Mouse (Mus musculus) brown adipose tissue, adult 24 weeks (tissue): Measurements from ENCODE around the gene Mmp1b. TPM values are rescaled to one million over a fixed set of nuclear protein-coding genes. Genes with fewer than 3 reads are reported as not detected.
"Not testable (repeated sequence)": the region's sequence is repeated elsewhere in the genome, so short reads cannot be mapped to it uniquely, and the experiment has no call there.

Experiments used
- H3K27ac ChIP-seq: fragments of 200-500 bp; replicated peaks from 2 replicates; pipeline ENCODE4 v1.5.1; 2012; ENCODE audit warnings: low read depth, mild to moderate bottlenecking, low read length
- H3K4me1 ChIP-seq: fragments of 200-500 bp; 2 replicates; pipeline ENCODE4 v1.6.1; 2012; ENCODE audit warnings: low read length, mixed read lengths; ENCODE audit not compliant: control insufficient read depth, insufficient read depth, insufficient read length
- H3K4me3 ChIP-seq: fragments of 200-500 bp; 2 replicates; pipeline ENCODE4 v1.5.1; 2012; ENCODE audit warnings: low read depth, mild to moderate bottlenecking, low read length, moderate library complexity; ENCODE audit not compliant: insufficient read depth
- polyA plus RNA-seq: library from polyadenylated mRNA; stranded (reverse); fragments of >200 nt; gene quantifications from 2 replicates; pipeline ENCODE4 v1.2.4, GENCODE M21; 2012; ENCODE audit not compliant: missing spikeins, insufficient read depth, insufficient read length

Mmp1b gene
- not detected in 2 replicates for polyA plus RNA-seq

GRCm38 (mm10) chr9:7387947-7388346 is at the start of gene Mmp1b:
TSS of gene Mmp1b (minus strand) at chr9:7388047.
- no peak within 1 kb of the TSS for H3K27ac ChIP-seq
- no peaks in the 10 kb centered on the region for H3K4me1 ChIP-seq

GRCm38 (mm10) chr9:7396556-7396955 is 8.7 kb upstream of the Mmp1b start:
- not testable (repeated sequence) for H3K4me1 ChIP-seq, H3K4me3 ChIP-seq, H3K27ac ChIP-seq

More at GRCm38 (mm10) chr9:7387947-7388346, at the start of gene Mmp1b:
- no peak within 1 kb of the TSS for H3K4me3 ChIP-seq

- H3K4me1 ChIP-seq = no peaks in the 10 kb centered on the region
- no peak overlapping the region for H3K4me3 ChIP-seq
- H3K27ac ChIP-seq = no peak overlapping the region
Measured at GRCm38 (mm10) chr9:7354535-7354934, 33.3 kb downstream of the Mmp1b start.

- Histone ChIP-seq H3K27ac (no peak overlapping the region), H3K4me1 (no peaks in the 10 kb centered on the region), H3K4me3 (no peak overlapping the region)
Measured at GRCm38 (mm10) chr9:7345513-7345912, 42.3 kb downstream of the Mmp1b start.

DNA sequence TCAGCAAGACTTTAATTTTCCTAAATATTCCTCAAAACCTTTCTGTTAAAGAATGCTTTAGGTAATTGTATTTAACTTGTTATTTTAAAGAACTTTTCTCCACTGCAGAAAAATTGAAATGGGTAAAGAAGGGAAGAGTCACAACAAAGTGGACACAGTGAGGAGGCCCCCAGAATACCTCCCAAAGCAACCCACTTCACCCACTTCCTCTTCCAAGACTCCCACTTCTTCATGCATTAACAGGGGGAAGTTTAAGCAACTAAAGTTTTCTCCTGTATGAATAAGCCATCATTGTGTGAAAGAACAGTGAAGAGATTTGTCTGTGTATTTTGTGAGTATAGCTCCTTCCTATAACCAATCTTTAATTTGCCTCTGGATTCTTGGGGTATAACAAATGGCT is 43.7 kb downstream of the Mmp1b start, which contains the start of gene Mmp12:
Gene Mmp12, plus strand, starts transcription at position 275 of the 400 bp plus-strand sequence.
- Histone ChIP-seq H3K4me3 (no peak within 1 kb of the TSS), H3K27ac (no peak within 1 kb of the TSS), H3K4me1 (no peaks in the 10 kb centered on the region)

DNA sequence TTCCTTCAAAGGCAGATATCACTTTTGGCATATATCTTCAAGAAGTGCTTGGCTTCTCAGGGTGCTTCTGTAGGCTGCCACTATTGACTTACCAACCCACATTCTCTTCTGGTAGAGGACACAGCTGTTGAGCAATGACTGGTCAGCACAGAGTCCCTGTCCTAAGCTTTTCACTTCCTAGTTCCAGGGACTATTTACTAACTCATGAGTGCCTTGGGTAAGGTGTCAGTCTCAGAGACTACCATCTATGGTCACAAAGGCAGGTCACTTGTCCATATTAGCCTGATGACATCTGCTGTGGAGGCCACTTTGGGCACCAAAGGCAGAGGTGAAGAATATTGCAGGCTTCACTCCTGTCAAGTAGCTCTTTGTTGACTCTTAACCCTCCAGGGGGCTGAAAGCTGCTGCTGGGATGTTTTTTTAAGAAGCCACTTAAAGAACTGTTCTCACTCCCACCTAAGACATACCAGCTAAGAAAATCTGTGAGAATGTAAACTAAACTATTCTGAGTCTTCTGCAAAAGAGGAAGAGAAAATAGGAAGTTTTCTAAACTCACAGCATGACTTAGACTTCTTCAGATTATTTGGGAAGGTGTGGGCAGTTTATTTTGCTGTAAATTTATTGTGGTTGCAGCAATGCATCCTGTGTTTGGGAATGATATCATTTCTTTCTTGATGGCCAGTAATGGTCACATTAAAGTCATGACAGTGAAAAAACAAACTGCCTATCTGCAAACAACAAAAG is 50.9 kb downstream of the Mmp1b start:
- no peak overlapping the region; the same call in 1 of the 2 replicates for H3K27ac ChIP-seq
- no peak overlapping the region for H3K4me3 ChIP-seq
- no peaks in the 10 kb centered on the region for H3K4me1 ChIP-seq

GRCm38 (mm10) chr9:7335766-7336680 is 51.8 kb downstream of the Mmp1b start:
- H3K27ac ChIP-seq = no peak overlapping the region
- no peaks in the 10 kb centered on the region for H3K4me1 ChIP-seq
- H3K4me3 ChIP-seq = no peak overlapping the region

DNA sequence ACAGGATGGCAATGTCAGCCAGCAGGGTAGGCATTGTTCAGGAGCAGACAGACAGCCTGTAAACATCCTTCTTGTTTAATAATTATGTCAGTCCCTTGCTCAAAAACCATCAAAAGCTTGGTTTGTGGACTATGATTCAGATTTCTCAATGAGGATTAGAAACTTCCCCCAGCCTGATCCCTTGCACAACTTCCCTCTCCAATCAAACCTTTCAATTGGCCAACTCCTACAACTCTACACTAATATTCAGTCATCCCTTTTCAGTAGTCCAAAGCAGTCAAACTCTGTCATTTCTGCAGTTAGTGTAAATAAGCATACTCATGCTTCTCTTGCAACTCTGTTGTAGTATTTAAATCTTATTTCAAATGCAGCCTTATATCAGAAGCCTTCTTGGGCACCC is 56.0 kb downstream of the Mmp1b start:
- Histone ChIP-seq H3K27ac (no peak overlapping the region), H3K4me1 (no peaks in the 10 kb centered on the region), H3K4me3 (no peak overlapping the region)

Other genes starting within 250 kb of the Mmp1b start
- 0.58 and 0.79 TPM in 2 replicates for gene Dync2h1, start 203.6 kb downstream of the Mmp1b start, polyA plus RNA-seq
- gene Dcun1d5, start 203.5 kb downstream of the Mmp1b start, polyA plus RNA-seq = 58.2 and 71.9 TPM in 2 replicates
- 0.52 TPM in 1 of 2 replicates, not detected in the other for gene Mmp13, start 115.5 kb downstream of the Mmp1b start, polyA plus RNA-seq
- 2.3 TPM in 1 of 2 replicates, not detected in the other for gene Mmp12, start 43.7 kb downstream of the Mmp1b start, polyA plus RNA-seq
- 5.9 and 12.8 TPM in 2 replicates for gene Mmp3, start 57.8 kb upstream of the Mmp1b start, polyA plus RNA-seq
- not detected in 2 replicates for gene Mmp10, start 114.3 kb upstream of the Mmp1b start, polyA plus RNA-seq
- gene Mmp8, start 170.4 kb upstream of the Mmp1b start, polyA plus RNA-seq = not detected in 2 replicates
- gene Mmp27, start 183.3 kb upstream of the Mmp1b start, polyA plus RNA-seq = not detected in 2 replicates
- not detected in 2 replicates for gene Mmp20, start 240.2 kb upstream of the Mmp1b start, polyA plus RNA-seq